Mouse (Mus musculus) adrenal gland, postnatal 25 days (tissue): ENCODE results near the gene Gpr179. TPM values are rescaled to one million over a fixed set of nuclear protein-coding genes. Genes with fewer than 3 reads are reported as not detected.
A peak's percentile ranks its signal among the peaks of the same experiment; 100 is the strongest.
"Not testable (repeated sequence)": the region's sequence is repeated elsewhere in the genome, so short reads cannot be mapped to it uniquely, and the experiment has no call there.

Experiments used
- DNase-seq: peaks from one replicate; pipeline ENCODE4 v3.0.0; 2021; ENCODE audit warnings: mixed read lengths
- total RNA-seq: library from RNA; stranded (reverse); gene quantifications from 2 replicates; pipeline ENCODE4 v1.2.3, GENCODE M21; 2021

Gene Gpr179
- total RNA-seq, 1 experiment from 2014 or later: 4.7 TPM

- DNase-seq: no peak
Observed at GRCm38 (mm10) chr11:97354646-97355045, 2.8 kb upstream of the Gpr179 start.

- no peak for DNase-seq
Observed at GRCm38 (mm10) chr11:97352935-97353597, 1.2 kb upstream of the Gpr179 start.

GRCm38 (mm10) chr11:97350035-97350434 lies 1.8 kb downstream of the Gpr179 start:
- DNase-seq: peak; percentile 76

- no peak for DNase-seq
Observed at GRCm38 (mm10) chr11:97347291-97347690, 4.6 kb downstream of the Gpr179 start.

GRCm38 (mm10) chr11:97346383-97346782 lies 5.5 kb downstream of the Gpr179 start:
- DNase-seq: no peak

GRCm38 (mm10) chr11:97345446-97345845 lies 6.4 kb downstream of the Gpr179 start:
- no peak for DNase-seq

- peak; percentile 49 for DNase-seq
Observed at GRCm38 (mm10) chr11:97343619-97344018, 8.3 kb downstream of the Gpr179 start.

GRCm38 (mm10) chr11:97343175-97343574 lies 8.7 kb downstream of the Gpr179 start:
- no peak for DNase-seq

GRCm38 (mm10) chr11:97338977-97339315 lies 12.9 kb downstream of the Gpr179 start:
- peak; percentile 75 for DNase-seq

- no peak for DNase-seq
Observed at GRCm38 (mm10) chr11:97338302-97338976, 13.4 kb downstream of the Gpr179 start.

- DNase-seq: no peak
Observed at GRCm38 (mm10) chr11:97337363-97337762, 14.5 kb downstream of the Gpr179 start.

GRCm38 (mm10) chr11:97336751-97337345 lies 15.0 kb downstream of the Gpr179 start:
- no peak for DNase-seq

GRCm38 (mm10) chr11:97336238-97336637 lies 15.6 kb downstream of the Gpr179 start:
- DNase-seq: no peak

- DNase-seq: no peak
Observed at GRCm38 (mm10) chr11:97334400-97334799, 17.5 kb downstream of the Gpr179 start.

- DNase-seq: no peak
Observed at GRCm38 (mm10) chr11:97333896-97334295, 18.0 kb downstream of the Gpr179 start.

GRCm38 (mm10) chr11:97333044-97333443 lies 18.8 kb downstream of the Gpr179 start:
- no peak for DNase-seq

GRCm38 (mm10) chr11:97331231-97332190 lies 20.4 kb downstream of the Gpr179 start:
- no peak for DNase-seq

GRCm38 (mm10) chr11:97330315-97330714 lies 21.6 kb downstream of the Gpr179 start:
- no peak for DNase-seq

GRCm38 (mm10) chr11:97328148-97328547 lies 23.7 kb downstream of the Gpr179 start:
- DNase-seq: peak; percentile 64

- DNase-seq: no peak
Observed at GRCm38 (mm10) chr11:97325224-97325623, 26.7 kb downstream of the Gpr179 start.

- not testable (repeated sequence) for DNase-seq
Observed at GRCm38 (mm10) chr11:97321894-97322600, 29.8 kb downstream of the Gpr179 start.

- no peak for DNase-seq
Observed at GRCm38 (mm10) chr11:97321197-97321596, 30.7 kb downstream of the Gpr179 start.
